Mouse (Mus musculus): ENCODE results near the gene Vwa7. TPM values are rescaled to one million over a fixed set of nuclear protein-coding genes. Genes with fewer than 3 reads are reported as not detected.

The Vwa7 gene
- polyA plus RNA-seq, 1 experiment from 2014 or later = 0.26 TPM

DNA sequence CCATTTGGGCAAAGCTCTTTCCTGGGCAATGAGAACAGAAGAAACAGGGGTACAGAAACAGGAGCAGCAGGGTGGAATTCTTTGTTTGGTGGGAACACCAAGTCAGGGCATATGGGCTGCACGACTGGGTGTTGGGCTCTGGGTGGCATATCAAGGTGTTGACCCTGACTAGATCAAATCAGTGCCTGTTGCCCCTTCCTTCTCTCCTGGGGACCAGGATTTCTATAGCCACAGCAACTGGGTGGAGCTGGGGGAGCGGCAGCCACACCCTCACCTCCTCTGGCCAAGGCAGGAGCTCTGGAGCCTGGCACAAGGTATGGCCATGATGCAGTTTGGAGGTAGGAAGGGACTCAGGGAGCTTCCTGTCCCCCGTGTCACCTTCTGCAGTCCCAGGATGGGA lies 1.8 kb downstream of the Vwa7 start:
- Histone ChIP-seq H3K4me1 (peaks cover 33% of the 10 kb centered on the region), H3K36me3 (peaks cover 42% of the 10 kb centered on the region), H3K27ac (no peak overlapping the region), H3K9me3 (no peaks in the 10 kb centered on the region), H3K4me3 (no peak overlapping the region), H3K27me3 (ENCODE audit: insufficient read depth, poor library complexity, severe bottlenecking) (0 out of 2 replicates have a peak, but pooled peaks cover 6% of the 10 kb centered on the region)
- no peak for DNase-seq (ENCODE audit: low spot score)
- 76% methylated on average over 3 of the region's 3 CpGs for WGBS

DNA sequence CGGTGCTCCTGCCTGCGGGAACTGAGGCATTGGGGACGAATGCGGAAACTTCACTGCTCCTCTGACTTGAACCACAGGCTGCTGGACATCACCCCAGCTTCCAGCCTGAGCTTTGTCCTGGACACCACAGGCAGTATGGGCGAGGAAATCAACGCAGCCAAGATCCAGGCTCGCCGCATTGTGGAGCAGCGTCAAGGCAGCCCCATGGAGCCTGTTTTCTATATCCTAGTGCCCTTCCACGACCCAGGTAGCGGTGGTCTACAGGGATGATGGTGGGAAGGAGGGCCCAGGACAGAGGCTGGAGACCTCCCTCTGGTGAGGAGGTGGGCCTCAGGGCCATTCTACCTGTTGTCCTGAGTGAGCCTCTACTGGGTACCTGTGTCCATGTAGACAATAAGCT lies 3.5 kb downstream of the Vwa7 start:
- 0 out of 2 replicates have a peak, but pooled peaks cover 6% of the 10 kb centered on the region for H3K27me3 ChIP-seq (ENCODE audit: insufficient read depth, poor library complexity, severe bottlenecking)
- H3K27ac ChIP-seq = no peak overlapping the region
- peaks cover 50% of the 10 kb centered on the region for H3K4me1 ChIP-seq
- H3K36me3 ChIP-seq = peaks cover 25% of the 10 kb centered on the region
- 77% methylated on average over 11 of the region's 11 CpGs for WGBS
- no peaks in the 10 kb centered on the region for H3K9me3 ChIP-seq
- DNase-seq (ENCODE audit: low spot score) = no peak
- H3K4me3 ChIP-seq = no peak overlapping the region

DNA sequence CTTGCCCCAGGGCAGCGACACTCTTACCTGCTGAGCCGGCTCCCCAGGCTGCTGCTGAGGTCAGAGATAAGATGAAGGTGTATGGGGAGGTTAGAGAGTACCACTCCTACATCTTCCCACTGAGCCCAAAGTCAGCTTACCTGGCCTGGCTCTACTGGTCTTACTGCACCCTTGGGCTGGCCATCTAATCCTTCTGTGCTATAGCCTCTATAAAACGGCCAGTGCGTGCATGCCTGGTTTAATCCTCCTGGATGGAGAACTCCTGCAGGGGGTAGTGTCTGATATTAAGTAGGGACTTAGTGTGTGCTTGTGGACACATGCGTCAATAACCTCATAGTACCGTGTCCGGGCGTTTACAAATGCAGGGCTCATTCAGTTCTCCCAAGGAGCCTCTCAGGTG lies 4.2 kb downstream of the Vwa7 start:
- Histone ChIP-seq H3K36me3 (peaks cover 18% of the 10 kb centered on the region), H3K4me1 (peaks cover 49% of the 10 kb centered on the region), H3K4me3 (no peak overlapping the region), H3K9me3 (no peaks in the 10 kb centered on the region), H3K27ac (no peak overlapping the region; the same call in 1 of the 2 replicates), H3K27me3 (ENCODE audit: insufficient read depth, poor library complexity, severe bottlenecking) (0 out of 2 replicates have a peak, but pooled peaks cover 6% of the 10 kb centered on the region)
- DNase-seq (ENCODE audit: low spot score) = no peak
- WGBS = 85% methylated on average over 8 of the region's 8 CpGs

DNA sequence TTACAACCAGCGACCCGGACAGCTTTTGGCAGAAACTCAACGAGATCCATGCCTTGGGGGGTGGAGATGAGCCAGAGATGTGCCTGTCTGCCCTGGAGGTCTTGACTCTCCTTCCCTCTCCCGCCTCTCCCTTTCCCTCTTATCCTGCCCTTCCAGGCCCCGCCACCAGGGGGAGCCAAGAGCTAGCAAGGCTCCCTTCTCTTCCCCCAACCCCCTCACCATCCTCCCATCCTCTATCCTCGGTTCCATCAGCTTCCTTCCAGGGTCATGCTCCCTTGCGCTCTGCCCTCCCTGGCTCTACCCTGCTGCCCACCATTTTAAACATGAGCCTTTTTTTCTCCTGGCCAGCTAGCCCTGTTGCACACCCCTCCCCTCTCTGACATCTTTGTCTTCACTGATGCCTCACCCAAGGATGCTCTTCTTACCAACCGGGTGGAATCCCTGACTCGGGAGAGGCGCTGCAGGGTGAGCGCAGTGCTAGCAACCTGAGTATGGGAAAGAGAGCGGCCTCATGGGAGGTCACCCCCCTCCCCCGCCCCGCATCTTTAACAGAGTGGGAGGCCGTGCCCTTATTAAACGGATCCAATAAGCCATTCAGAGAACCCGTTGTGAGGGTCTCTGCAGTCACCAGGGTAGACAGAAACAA lies 4.9 kb downstream of the Vwa7 start:
- H3K27me3 ChIP-seq (ENCODE audit: insufficient read depth, poor library complexity, severe bottlenecking) = 0 out of 2 replicates have a peak, but pooled peaks cover 6% of the 10 kb centered on the region
- peaks cover 50% of the 10 kb centered on the region for H3K4me1 ChIP-seq
- H3K36me3 ChIP-seq = peaks cover 11% of the 10 kb centered on the region
- H3K9me3 ChIP-seq = no peaks in the 10 kb centered on the region
- peak overlapping the region; percentile 81 for H3K27ac ChIP-seq
- peak overlapping the region; percentile 42 for H3K4me3 ChIP-seq
- peak; percentile 92 for DNase-seq (ENCODE audit: low spot score)
- WGBS = 4% methylated on average over 17 of the region's 17 CpGs

DNA sequence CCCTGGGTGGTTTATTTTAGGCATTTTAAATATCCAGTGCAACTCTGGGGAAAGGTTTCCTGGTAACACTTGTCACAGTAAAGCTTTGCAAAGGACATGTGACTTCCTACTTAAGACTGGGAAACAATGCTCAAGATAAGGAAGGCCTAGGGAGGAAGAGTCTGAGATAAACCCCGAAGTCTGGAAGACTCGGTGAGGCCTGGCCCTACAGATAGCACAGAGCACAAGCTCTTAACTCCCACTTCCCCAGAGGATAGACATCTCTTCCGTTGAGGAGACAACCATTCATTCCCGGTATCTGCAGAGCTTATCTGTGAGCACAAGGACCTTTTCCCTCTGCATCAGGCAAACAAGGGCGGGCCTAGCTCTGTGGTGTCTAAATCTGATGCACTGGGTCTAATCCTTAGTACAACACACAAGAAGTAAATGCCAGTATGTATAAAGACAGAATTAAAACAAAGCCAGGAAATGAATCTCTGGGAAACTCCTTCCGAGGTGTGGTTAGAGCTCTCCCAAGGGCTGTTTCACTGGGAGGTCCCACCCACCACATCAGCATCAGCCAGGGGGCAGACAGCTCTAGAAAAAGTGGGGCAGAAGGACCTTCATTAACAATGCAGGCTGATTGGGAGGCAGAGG lies 5.6 kb downstream of the Vwa7 start:
- peaks cover 49% of the 10 kb centered on the region for H3K4me1 ChIP-seq
- 0 out of 2 replicates have a peak overlapping the region, but pooled peaks have one; percentile 25 for H3K4me3 ChIP-seq

DNA sequence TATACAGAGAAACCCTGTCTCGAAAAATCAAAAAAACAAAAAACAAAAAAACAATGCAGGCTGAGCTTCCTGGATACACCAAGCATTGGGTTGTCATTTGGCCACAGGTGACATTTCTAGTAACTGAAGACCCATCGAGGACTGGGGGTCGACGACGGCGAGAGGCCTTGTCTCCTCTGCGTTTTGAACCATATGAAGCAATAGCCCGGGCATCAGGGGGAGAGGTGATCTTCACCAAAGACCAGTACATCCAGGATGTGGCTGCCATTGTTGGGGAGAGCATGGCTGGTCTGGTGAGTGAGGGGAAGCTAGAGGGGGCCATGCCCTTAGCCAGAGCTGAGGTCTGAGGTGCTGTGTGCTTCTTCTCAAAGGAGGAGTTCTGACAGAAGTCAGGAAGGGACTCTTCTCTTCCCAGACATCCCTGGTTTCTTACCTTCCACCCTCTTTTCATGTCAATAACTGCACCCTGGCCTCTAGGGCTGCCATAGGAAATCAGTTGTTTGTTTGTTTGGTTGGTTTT lies 6.2 kb downstream of the Vwa7 start:
- Histone ChIP-seq H3K27me3 (ENCODE audit: insufficient read depth, poor library complexity, severe bottlenecking) (0 out of 2 replicates have a peak, but pooled peaks cover 6% of the 10 kb centered on the region), H3K4me3 (no peak overlapping the region), H3K36me3 (no peaks in the 10 kb centered on the region), H3K4me1 (peaks cover 55% of the 10 kb centered on the region), H3K27ac (peak overlapping the region; percentile 81), H3K9me3 (no peaks in the 10 kb centered on the region)
- 87% methylated on average over 8 of the region's 8 CpGs for WGBS
- DNase-seq (ENCODE audit: low spot score) = no peak

More for the DNA sequence above, 5.6 kb downstream of the Vwa7 start:
- peaks cover 4% of the 10 kb centered on the region for H3K36me3 ChIP-seq
- 10% methylated on average over 6 of the region's 6 CpGs for WGBS
- H3K27me3 ChIP-seq (ENCODE audit: insufficient read depth, poor library complexity, severe bottlenecking) = 0 out of 2 replicates have a peak, but pooled peaks cover 6% of the 10 kb centered on the region
- peak overlapping the region; percentile 81 for H3K27ac ChIP-seq
- no peaks in the 10 kb centered on the region for H3K9me3 ChIP-seq
- peak; percentile 90 for DNase-seq (ENCODE audit: low spot score)

DNA sequence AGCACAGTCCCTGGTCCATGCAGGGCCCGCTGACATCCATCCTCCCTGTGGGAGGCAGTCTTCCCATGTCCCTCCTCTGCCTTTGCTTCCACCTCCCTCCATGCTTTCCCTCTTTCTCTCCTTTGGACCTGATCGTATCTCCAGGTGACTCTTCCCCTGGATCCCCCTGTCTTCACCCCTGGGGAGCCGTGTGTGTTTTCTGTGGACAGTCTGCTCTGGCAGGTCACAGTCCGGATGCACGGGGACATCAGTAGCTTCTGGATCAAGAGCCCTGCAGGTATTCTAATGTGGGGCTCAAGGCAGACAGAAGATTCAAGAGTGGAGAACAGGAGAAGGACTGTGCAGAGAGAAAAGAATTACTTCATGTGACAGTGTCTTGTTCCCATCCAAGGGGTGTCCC lies 6.8 kb downstream of the Vwa7 start:
- no peak overlapping the region for H3K4me3 ChIP-seq
- no peaks in the 10 kb centered on the region for H3K36me3 ChIP-seq
- DNase-seq (ENCODE audit: low spot score) = no peak
- H3K27ac ChIP-seq = peak overlapping the region; percentile 77
- H3K9me3 ChIP-seq = no peaks in the 10 kb centered on the region
- 87% methylated on average over 5 of the region's 5 CpGs for WGBS
- 0 out of 2 replicates have a peak, but pooled peaks cover 6% of the 10 kb centered on the region for H3K27me3 ChIP-seq (ENCODE audit: insufficient read depth, poor library complexity, severe bottlenecking)
- peaks cover 57% of the 10 kb centered on the region for H3K4me1 ChIP-seq

DNA sequence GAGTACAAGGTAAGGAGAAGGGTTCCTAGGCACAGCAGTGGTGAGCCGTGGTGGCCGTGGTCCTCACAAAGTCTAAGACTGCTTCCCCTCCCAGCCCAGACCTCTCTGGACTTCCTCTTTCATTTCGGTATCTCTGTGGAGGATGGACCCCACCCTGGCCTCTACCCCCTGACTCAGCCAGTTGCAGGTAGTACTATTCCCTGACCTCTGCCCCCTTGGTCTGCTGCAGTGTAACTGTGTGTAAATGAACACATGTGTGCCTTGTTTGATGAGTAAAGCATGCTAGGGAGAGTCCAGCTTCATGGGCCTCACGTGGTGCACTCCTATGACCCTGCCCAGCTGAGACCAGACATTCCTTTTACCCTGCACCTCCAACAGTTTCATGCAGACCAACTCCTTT lies 7.4 kb downstream of the Vwa7 start:
- peaks cover 59% of the 10 kb centered on the region for H3K4me1 ChIP-seq
- no peak for DNase-seq (ENCODE audit: low spot score)

DNA sequence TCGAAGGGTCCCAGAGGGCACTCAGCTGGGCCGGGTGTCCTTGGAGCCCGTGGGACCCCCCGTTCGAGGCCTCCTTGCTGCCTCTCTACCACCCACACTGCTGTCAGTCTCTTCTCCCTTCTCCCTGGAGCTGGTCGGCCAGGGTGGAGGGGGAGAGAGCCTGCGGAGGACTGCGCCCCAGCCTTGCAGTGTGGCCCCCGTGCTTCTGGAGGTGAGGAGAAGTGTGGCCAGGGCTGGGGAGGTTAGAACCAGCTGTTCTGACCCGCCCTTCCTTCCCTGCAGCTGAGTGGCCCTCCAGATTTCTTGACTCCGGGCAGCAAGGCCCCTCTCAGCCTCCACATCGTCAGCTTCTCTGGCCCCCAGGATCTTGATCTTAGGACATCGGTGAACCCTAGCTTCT lies 7.9 kb downstream of the Vwa7 start:
- Histone ChIP-seq H3K27ac (peak overlapping the region; percentile 77), H3K36me3 (no peaks in the 10 kb centered on the region), H3K4me3 (no peak overlapping the region), H3K4me1 (peaks cover 62% of the 10 kb centered on the region), H3K9me3 (no peaks in the 10 kb centered on the region), H3K27me3 (ENCODE audit: insufficient read depth, poor library complexity, severe bottlenecking) (0 out of 2 replicates have a peak, but pooled peaks cover 6% of the 10 kb centered on the region)
- no peak for DNase-seq (ENCODE audit: low spot score)
- 65% methylated on average over 13 of the region's 13 CpGs for WGBS

More for the DNA sequence above, 7.4 kb downstream of the Vwa7 start:
- H3K4me3 ChIP-seq = no peak overlapping the region; the same call in 1 of the 2 replicates
- 49% methylated on average over 4 of the region's 4 CpGs for WGBS
- H3K9me3 ChIP-seq = no peaks in the 10 kb centered on the region
- 0 out of 2 replicates have a peak, but pooled peaks cover 6% of the 10 kb centered on the region for H3K27me3 ChIP-seq (ENCODE audit: insufficient read depth, poor library complexity, severe bottlenecking)
- no peaks in the 10 kb centered on the region for H3K36me3 ChIP-seq
- peak overlapping the region; percentile 77 for H3K27ac ChIP-seq

DNA sequence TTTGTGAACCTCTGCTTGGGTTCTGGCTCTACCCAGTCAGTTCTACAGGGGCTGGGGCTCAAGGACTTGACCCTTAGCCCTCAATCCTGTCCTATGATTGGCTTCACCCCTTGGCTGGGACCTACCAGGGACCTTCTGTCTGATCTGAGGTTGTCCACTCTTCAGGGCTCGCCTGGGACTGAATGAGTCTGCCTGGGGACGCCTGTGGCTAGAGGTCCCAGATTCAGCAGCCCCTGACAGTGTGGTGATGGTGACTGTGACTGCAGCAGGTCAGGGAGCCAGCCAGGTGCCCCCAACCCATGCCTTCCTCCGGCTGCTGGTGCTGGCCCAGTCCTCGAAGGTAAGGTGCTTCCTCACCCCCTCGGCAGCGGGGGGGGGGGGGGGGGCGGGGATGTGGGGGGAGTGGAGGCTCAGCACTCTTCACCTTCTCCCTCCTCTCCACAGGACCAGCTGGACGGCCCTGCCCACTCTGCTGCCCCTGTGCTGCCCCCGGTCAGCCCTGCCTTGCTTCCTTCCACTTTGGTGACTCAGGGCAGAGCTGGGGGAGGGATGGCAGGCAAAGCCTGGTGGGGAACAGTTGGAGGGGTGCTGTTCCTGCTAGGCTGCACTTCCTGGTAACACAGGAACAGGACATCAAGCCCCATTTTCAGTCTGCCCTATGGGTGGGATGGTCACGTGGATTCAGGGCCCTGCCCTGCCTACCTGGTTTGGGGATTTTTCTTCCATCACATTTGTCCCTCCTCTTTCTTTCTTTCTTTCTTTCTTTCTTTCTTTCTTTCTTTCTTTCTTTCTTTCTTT lies 8.5 kb downstream of the Vwa7 start:
- no peak for DNase-seq (ENCODE audit: low spot score)
- Histone ChIP-seq H3K9me3 (no peaks in the 10 kb centered on the region), H3K4me1 (peaks cover 68% of the 10 kb centered on the region), H3K4me3 (no peak overlapping the region), H3K27me3 (ENCODE audit: insufficient read depth, poor library complexity, severe bottlenecking) (0 out of 2 replicates have a peak, but pooled peaks cover 6% of the 10 kb centered on the region), H3K36me3 (no peaks in the 10 kb centered on the region), H3K27ac (peak overlapping the region; percentile 77)
- 67% methylated on average over 6 of the region's 10 CpGs for WGBS

DNA sequence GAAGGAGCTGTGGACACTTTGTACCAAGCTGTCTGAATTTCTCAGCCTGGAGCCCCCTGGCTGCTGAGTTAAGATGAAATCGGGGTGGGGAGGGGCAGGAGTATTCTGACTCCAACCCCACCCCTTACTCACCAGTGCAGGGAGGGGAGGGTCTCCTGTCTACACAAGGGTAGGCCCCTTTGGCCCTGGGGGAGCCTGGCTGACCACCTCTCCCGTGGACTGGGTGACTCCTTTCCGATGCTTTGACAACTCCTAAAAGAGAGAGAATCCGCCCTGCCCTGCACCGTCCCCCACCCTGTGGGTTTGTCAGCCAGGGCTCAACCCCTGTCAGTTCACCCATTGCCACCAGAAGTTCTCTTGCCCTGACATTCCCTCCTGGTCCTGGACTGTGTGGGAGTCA lies 9.8 kb downstream of the Vwa7 start:
- Histone ChIP-seq H3K27me3 (ENCODE audit: insufficient read depth, poor library complexity, severe bottlenecking) (no peaks in the 10 kb centered on the region), H3K9me3 (no peaks in the 10 kb centered on the region), H3K4me3 (no peak overlapping the region), H3K27ac (peak overlapping the region; percentile 17), H3K36me3 (no peaks in the 10 kb centered on the region), H3K4me1 (peaks cover 70% of the 10 kb centered on the region)
- 80% methylated on average over 5 of the region's 5 CpGs for WGBS
- no peak for DNase-seq (ENCODE audit: low spot score)

DNA sequence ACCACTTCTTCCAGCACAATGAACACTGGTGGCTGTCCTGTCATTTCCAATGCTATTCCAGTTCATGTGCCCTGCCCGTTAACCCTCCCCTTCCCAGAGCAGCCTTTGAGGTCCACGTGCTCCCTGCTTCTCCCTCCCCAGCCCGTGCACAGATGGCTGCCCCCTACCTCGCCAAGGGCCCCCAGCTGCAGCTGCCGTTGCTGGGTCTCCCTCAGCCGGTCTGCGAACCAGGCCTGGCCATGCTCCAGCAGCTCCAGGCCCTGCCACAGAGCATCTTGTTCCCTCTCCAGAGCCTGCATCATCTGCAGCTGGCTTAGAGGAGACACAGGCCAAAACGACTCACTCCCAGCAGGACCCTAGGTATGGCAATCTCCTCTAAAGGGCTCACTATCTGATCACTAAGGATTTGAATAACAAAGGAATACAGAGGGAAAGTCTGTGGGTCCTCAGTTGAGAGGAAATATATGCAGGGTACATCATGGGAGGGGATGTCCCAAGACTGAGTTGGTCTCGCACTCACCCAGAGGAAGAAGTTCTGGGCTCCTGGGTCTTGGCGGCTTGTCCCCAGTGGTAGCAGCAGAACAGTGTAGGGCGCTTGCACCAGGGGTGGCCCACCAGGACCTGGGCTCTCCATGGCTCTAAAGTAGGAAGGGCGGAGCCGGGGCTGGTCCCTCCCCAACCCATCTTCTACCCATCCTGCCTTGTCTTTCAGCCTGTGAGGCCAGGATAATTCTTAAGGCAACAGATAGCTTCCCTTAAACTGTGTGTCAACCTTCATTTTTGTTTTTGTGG lies 11.1 kb downstream of the Vwa7 start, which contains the start of gene Sapcd1:
Gene Sapcd1 (minus strand): TSS at position 740 of the 792 bp plus-strand sequence.
- DNase-seq (ENCODE audit: low spot score) = no peak
- Histone ChIP-seq H3K36me3 (no peaks in the 10 kb centered on the region), H3K4me1 (peaks cover 61% of the 10 kb centered on the region), H3K27me3 (ENCODE audit: insufficient read depth, poor library complexity, severe bottlenecking) (peaks cover 7% of the 10 kb centered on the region; the same call in 1 of the 2 replicates), H3K4me3 (peak within 1 kb of the TSS; percentile 19), H3K27ac (peak within 1 kb of the TSS; percentile 80), H3K9me3 (no peaks in the 10 kb centered on the region)
- WGBS = 39% methylated on average over 13 of the region's 13 CpGs
